Mouse (Mus musculus) thymus, postnatal 36 days (tissue): ENCODE results near the gene Trim56.
A peak's percentile ranks its signal among the peaks of the same experiment; 100 is the strongest.
"Not testable (repeated sequence)": the region's sequence is repeated elsewhere in the genome, so short reads cannot be mapped to it uniquely, and the experiment has no call there.

Source experiments
- DNase-seq, 2 experiments: peaks; one replicate each; pipeline ENCODE4 v3.0.0; 2022; ENCODE audit warnings: mixed read lengths in 2 of 2

The Trim56 gene

GRCm38 (mm10) chr5:137115866-137116847 is at the start of gene Trim56:
Trim56 (minus strand) TSS chr5:137116209.
- DNase-seq = peak; percentile 83 to 85

GRCm38 (mm10) chr5:137161853-137162252 is 45.8 kb upstream of the Trim56 start:
- no peak for DNase-seq

GRCm38 (mm10) chr5:137159461-137159860 is 43.5 kb upstream of the Trim56 start:
- peak; percentile 85 to 89 for DNase-seq

- DNase-seq = no peak
These were observed 37.3 kb upstream of the Trim56 start for GRCm38 (mm10) chr5:137153289-137153688.

- DNase-seq = no peak
These were observed 36.6 kb upstream of the Trim56 start for GRCm38 (mm10) chr5:137152623-137153022.

GRCm38 (mm10) chr5:137149272-137149882 is 33.4 kb upstream of the Trim56 start, which contains the start of gene Muc3:
Muc3 (minus strand) TSS chr5:137149322.
- not testable (repeated sequence) for DNase-seq

- DNase-seq = no peak
These were observed 24.8 kb upstream of the Trim56 start for GRCm38 (mm10) chr5:137140836-137141235.

GRCm38 (mm10) chr5:137138977-137139376 is 23.0 kb upstream of the Trim56 start:
- no peak for DNase-seq

- no peak for DNase-seq
These were observed 18.9 kb upstream of the Trim56 start for GRCm38 (mm10) chr5:137134959-137135358.

- DNase-seq = peak; percentile 38 to 43
These were observed 15.5 kb upstream of the Trim56 start for GRCm38 (mm10) chr5:137131490-137131889.

- no peak for DNase-seq
These were observed 13.3 kb upstream of the Trim56 start for GRCm38 (mm10) chr5:137129281-137129680.

GRCm38 (mm10) chr5:137123516-137123915 is 7.5 kb upstream of the Trim56 start:
- DNase-seq = no peak

GRCm38 (mm10) chr5:137122686-137123193 is 6.7 kb upstream of the Trim56 start:
- peak; percentile 53 to 61 for DNase-seq

GRCm38 (mm10) chr5:137121280-137121679 is 5.3 kb upstream of the Trim56 start:
- no peak for DNase-seq

GRCm38 (mm10) chr5:137118878-137119277 is 2.9 kb upstream of the Trim56 start:
- no peak for DNase-seq

GRCm38 (mm10) chr5:137117994-137118393 is 2.0 kb upstream of the Trim56 start:
- DNase-seq = not testable (repeated sequence)

GRCm38 (mm10) chr5:137116987-137117386 is 978 bp upstream of the Trim56 start:
- DNase-seq = no peak

- DNase-seq = no peak
These were observed 983 bp downstream of the Trim56 start for GRCm38 (mm10) chr5:137114891-137115561.

GRCm38 (mm10) chr5:137111542-137112408 is 4.2 kb downstream of the Trim56 start:
- DNase-seq = peak in 1 of 2 experiments; percentile 28

GRCm38 (mm10) chr5:137110863-137111262 is 5.1 kb downstream of the Trim56 start:
- DNase-seq = no peak

- DNase-seq = peak in 1 of 2 experiments; percentile 36
These were observed 5.9 kb downstream of the Trim56 start for GRCm38 (mm10) chr5:137109941-137110593.
